Mouse (Mus musculus): ENCODE data around the gene Thap7.

- TF ChIP-seq POLR2A (IDR thresholded peaks at IDR 0.05; ENCODE audit: extremely low read depth, insufficient read depth, low read length) (no peak), CTCF (IDR thresholded peaks at IDR 0.05; ENCODE audit: low read depth, low read length) (no peak)
Measured at GRCm38 (mm10) chr16:17507018-17507552, 23.9 kb downstream of the Thap7 start.
